Mouse (Mus musculus): ENCODE data around the gene Rasgrp3.

GRCm38 (mm10) chr17:75453639-75454038 lies 17.9 kb downstream of the Rasgrp3 start:
- TF ChIP-seq CTCF (IDR thresholded peaks at IDR 0.05; ENCODE audit: low read depth, low read length) (no peak), POLR2A (IDR thresholded peaks at IDR 0.05; ENCODE audit: extremely low read depth, insufficient read depth, low read length) (no peak)

Data from liver, adult 2 months (tissue).